Mouse (Mus musculus): ENCODE results near the gene Gpc5.

- no peak for TF ChIP-seq CTCF (IDR thresholded peaks at IDR 0.05; ENCODE audit: insufficient read depth, low read length)
- no peak for TF ChIP-seq POLR2A (IDR thresholded peaks at IDR 0.05; ENCODE audit: borderline replicate concordance, extremely low read depth, low read depth, low read length)
Observed at GRCm38 (mm10) chr14:115077340-115077739, 14.7 kb upstream of the Gpc5 start.
